Mouse (Mus musculus) C2C12 (cell line): Measurements from ENCODE around the gene E2f6. TPM values are rescaled to one million over a fixed set of nuclear protein-coding genes. Genes with fewer than 3 reads are reported as not detected.

Source experiments
- H3K27me3 ChIP-seq: one replicate; pipeline ENCODE4 v1.6.1; 2011; ENCODE audit not compliant: control insufficient read depth, insufficient read depth, insufficient read length
- H3K36me3 ChIP-seq: one replicate; pipeline ENCODE4 v1.6.1; 2011; ENCODE audit not compliant: control insufficient read depth, insufficient read depth
- H3K4me3 ChIP-seq: one replicate; pipeline ENCODE4 v1.5.1; 2011; ENCODE audit warnings: mild to moderate bottlenecking, control low read depth; ENCODE audit not compliant: poor library complexity, insufficient read depth, severe bottlenecking
- H3K79me2 ChIP-seq: one replicate; pipeline ENCODE4 v1.6.1; 2011; ENCODE audit not compliant: control insufficient read depth, insufficient read depth
- H3K79me3 ChIP-seq: one replicate; pipeline ENCODE4 v1.6.1; 2011; ENCODE audit warnings: low read depth, control low read depth
- H3ac ChIP-seq: one replicate; pipeline ENCODE3; 2011; ENCODE audit warnings: low read depth; ENCODE audit not compliant: control insufficient read depth, insufficient read length
- CEBPB ChIP-seq: IDR thresholded peaks from one replicate; pipeline ENCODE4 v1.6.1; 2011; ENCODE audit warnings: low read depth, mild to moderate bottlenecking, control low read depth, moderate library complexity
- CTCF ChIP-seq: IDR thresholded peaks from one replicate; pipeline ENCODE4 v1.5.1; 2011; ENCODE audit not compliant: control insufficient read depth, insufficient read depth, insufficient read length
- FOSL1 ChIP-seq: IDR thresholded peaks from one replicate; pipeline ENCODE4 v1.8.0; 2011; ENCODE audit warnings: mild to moderate bottlenecking, low read length; ENCODE audit not compliant: poor library complexity, insufficient read depth, severe bottlenecking
- MAX ChIP-seq: IDR thresholded peaks from one replicate; pipeline ENCODE4 v1.6.1; 2011; ENCODE audit warnings: mild to moderate bottlenecking, control low read depth
- MYOD1 ChIP-seq: IDR thresholded peaks from one replicate; pipeline ENCODE4 v1.6.1; 2011; ENCODE audit warnings: low read depth; ENCODE audit not compliant: control insufficient read depth, insufficient read length
- MYOG ChIP-seq: IDR thresholded peaks from one replicate; pipeline ENCODE4 v1.6.1; 2011; ENCODE audit not compliant: control insufficient read depth, insufficient read length; ENCODE audit errors: extremely low read depth
- USF1 ChIP-seq: IDR thresholded peaks from one replicate; pipeline ENCODE4 v1.6.1; 2011; ENCODE audit warnings: low read depth, mild to moderate bottlenecking, control low read depth, moderate library complexity
- polyA plus RNA-seq: library from polyadenylated mRNA; unstranded; fragments of >200 nt; fragmentation: generic; extraction: Trizol; gene quantifications from one replicate; pipeline ENCODE4 v1.2.1, GENCODE M21; 2012; ENCODE audit warnings: missing spikeins

Gene E2f6
- polyA plus RNA-seq, 1 experiment, result 19.0 TPM

DNA sequence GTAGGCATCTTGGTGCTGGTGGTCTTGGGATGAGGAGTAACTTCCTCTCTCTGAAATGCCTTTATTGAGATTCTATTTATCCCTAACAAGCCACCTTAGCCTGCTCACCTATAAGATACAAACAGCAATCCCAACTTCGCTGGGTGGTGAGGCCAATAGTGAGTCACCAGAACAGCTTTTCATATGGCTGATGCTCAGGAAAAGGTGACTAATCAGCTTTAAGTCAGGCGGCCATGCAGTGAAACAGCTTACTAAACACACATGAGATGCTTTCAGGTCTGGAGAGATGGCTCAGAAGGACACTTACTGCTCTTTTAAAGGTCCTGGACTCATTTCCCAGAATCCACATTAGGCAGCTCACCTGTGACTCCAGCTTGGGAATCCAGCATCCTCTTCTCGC lies 15.0 kb upstream of the E2f6 start:
- Histone ChIP-seq H3K4me3 (no peak overlapping the region), H3K79me2 (no peaks in the 10 kb centered on the region), H3K36me3 (no peaks in the 10 kb centered on the region), H3K79me3 (no peaks in the 10 kb centered on the region), H3ac (no peak overlapping the region), H3K27me3 (peaks cover 14% of the 10 kb centered on the region)
- TF ChIP-seq MYOG (no peak), CEBPB (no peak), MAX (no peak), MYOD1 (no peak), FOSL1 (no peak)

GRCm38 (mm10) chr12:16798894-16799293 lies 11.9 kb upstream of the E2f6 start:
- Histone ChIP-seq H3K79me2 (no peaks in the 10 kb centered on the region), H3K36me3 (no peaks in the 10 kb centered on the region), H3K4me3 (no peak overlapping the region), H3K79me3 (no peaks in the 10 kb centered on the region), H3ac (no peak overlapping the region), H3K27me3 (peaks cover 24% of the 10 kb centered on the region)
- TF ChIP-seq CTCF (no peak), CEBPB (no peak), FOSL1 (no peak), MYOD1 (no peak), USF1 (no peak), MYOG (no peak), MAX (no peak)

GRCm38 (mm10) chr12:16799928-16800258 lies 10.9 kb upstream of the E2f6 start:
- Histone ChIP-seq H3K79me3 (no peaks in the 10 kb centered on the region), H3K4me3 (no peak overlapping the region), H3ac (no peak overlapping the region), H3K79me2 (no peaks in the 10 kb centered on the region), H3K36me3 (no peaks in the 10 kb centered on the region), H3K27me3 (peaks cover 24% of the 10 kb centered on the region)
- TF ChIP-seq CTCF (no peak), MYOD1 (no peak), CEBPB (no peak), USF1 (no peak)

- no peak within 1 kb of the TSS for H3K4me3 ChIP-seq
These were observed 10.4 kb upstream of the E2f6 start, which contains the start of gene Greb1 for GRCm38 (mm10) chr12:16800259-16800958. Gene Greb1 (minus strand): TSS chr12:16800886.

DNA sequence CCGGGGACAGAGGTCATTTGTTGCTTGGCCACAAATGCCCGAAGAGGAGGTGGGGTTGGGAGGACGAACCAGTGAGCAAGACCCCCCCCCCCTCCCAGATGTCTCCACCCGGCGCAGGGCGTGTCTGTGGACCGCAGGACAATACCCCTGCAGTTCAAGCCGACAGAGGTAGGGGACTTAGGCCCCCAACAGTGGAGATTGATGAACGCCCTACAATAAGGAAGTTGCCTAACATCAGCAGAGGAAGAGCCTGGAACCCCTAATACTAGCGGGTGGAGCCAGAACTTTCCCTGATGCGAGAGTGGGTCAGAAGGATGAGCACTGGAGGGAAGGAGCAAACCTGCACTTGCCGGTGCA lies 9.8 kb upstream of the E2f6 start:
- Histone ChIP-seq H3K36me3 (no peaks in the 10 kb centered on the region), H3K27me3 (peaks cover 24% of the 10 kb centered on the region), H3K4me3 (no peak overlapping the region), H3K79me3 (no peaks in the 10 kb centered on the region), H3ac (no peak overlapping the region), H3K79me2 (no peaks in the 10 kb centered on the region)
- TF ChIP-seq MYOD1, result no peak
- no peak for TF ChIP-seq CEBPB
- TF ChIP-seq MAX, result no peak
- TF ChIP-seq MYOG, result no peak
- no peak for TF ChIP-seq CTCF
- no peak for TF ChIP-seq FOSL1
- no peak for TF ChIP-seq USF1

More at GRCm38 (mm10) chr12:16800259-16800958, 10.4 kb upstream of the E2f6 start, which contains the start of gene Greb1:
- Histone ChIP-seq H3K36me3 (no peaks in the 10 kb centered on the region), H3K79me3 (no peaks in the 10 kb centered on the region), H3K79me2 (no peaks in the 10 kb centered on the region), H3K27me3 (peaks cover 24% of the 10 kb centered on the region), H3ac (no peak within 1 kb of the TSS)
- TF ChIP-seq CTCF (no peak), MAX (no peak), FOSL1 (no peak), CEBPB (no peak), MYOD1 (no peak), MYOG (no peak), USF1 (no peak)
